Mouse (Mus musculus): ENCODE results near the gene Il6st. TPM values are rescaled to one million over a fixed set of nuclear protein-coding genes. Genes with fewer than 3 reads are reported as not detected.

Gene Il6st
- polyA plus RNA-seq, 1 experiment: 17.3 TPM

DNA sequence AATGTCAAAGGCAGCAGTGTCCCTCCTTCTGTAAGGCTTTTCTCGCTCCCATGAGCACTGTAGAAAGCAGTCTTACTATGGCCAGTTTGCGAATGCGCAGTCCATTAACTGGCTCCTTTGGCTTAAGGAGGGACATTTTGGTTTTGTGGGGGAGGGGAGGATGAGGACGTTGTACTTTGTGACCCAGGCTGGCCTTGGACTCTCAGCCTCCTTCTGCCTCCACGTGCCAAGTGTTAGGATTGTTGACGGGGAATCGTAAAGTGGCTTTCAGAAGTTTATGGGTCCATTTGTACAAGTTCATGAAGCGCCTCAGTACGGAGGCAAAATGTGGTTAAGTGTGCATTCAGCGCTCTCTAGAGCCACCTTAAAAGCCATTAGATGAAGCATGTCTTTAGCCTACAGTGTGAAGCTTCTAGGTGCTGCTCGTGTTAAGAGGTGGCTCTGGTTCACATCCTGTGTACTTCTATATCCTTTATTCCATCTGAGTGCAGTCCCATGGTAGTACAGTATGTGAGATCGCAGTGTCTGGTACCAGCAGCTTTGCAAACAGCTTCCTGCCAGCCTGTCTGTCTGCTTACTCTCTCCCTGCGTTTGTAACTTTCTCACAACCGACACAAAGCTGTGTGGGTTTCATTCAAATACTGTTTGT, 27.9 kb downstream of the Il6st start:
- TF ChIP-seq MYOG (IDR thresholded peaks at IDR 0.05; ENCODE audit: control insufficient read depth, extremely low read depth, insufficient read length): no peak
- no peak for TF ChIP-seq USF1 (IDR thresholded peaks at IDR 0.05; ENCODE audit: low read depth)
- TF ChIP-seq MYOD1 (IDR thresholded peaks at IDR 0.05; ENCODE audit: control insufficient read depth, insufficient read length, low read depth): no peak
- TF ChIP-seq CTCF (IDR thresholded peaks at IDR 0.05; ENCODE audit: control insufficient read depth, insufficient read depth, insufficient read length): no peak
- no peak for TF ChIP-seq MAX (IDR thresholded peaks at IDR 0.05)
- no peak for TF ChIP-seq CEBPB (IDR thresholded peaks at IDR 0.05; ENCODE audit: low read depth)
- TF ChIP-seq FOSL1 (IDR thresholded peaks at IDR 0.05; ENCODE audit: insufficient read depth, low read length, poor library complexity, severe bottlenecking): no peak
- Histone ChIP-seq H3ac (ENCODE audit: control insufficient read depth, insufficient read length, low read depth) (no peak overlapping the region), H3K4me3 (ENCODE audit: insufficient read depth, poor library complexity, severe bottlenecking) (no peak overlapping the region), H3K79me3 (ENCODE audit: low read depth) (no peaks in the 10 kb centered on the region), H3K27me3 (ENCODE audit: control insufficient read depth, insufficient read depth, insufficient read length) (no peaks in the 10 kb centered on the region), H3K79me2 (ENCODE audit: control insufficient read depth, insufficient read depth) (no peaks in the 10 kb centered on the region), H3K36me3 (ENCODE audit: control insufficient read depth, insufficient read depth) (peaks cover 42% of the 10 kb centered on the region)

GRCm38 (mm10) chr13:112492285-112492678, 28.4 kb downstream of the Il6st start:
- Histone ChIP-seq H3ac (ENCODE audit: control insufficient read depth, insufficient read length, low read depth) (no peak overlapping the region), H3K4me3 (ENCODE audit: insufficient read depth, poor library complexity, severe bottlenecking) (no peak overlapping the region), H3K27me3 (ENCODE audit: control insufficient read depth, insufficient read depth, insufficient read length) (no peaks in the 10 kb centered on the region), H3K36me3 (ENCODE audit: control insufficient read depth, insufficient read depth) (peaks cover 39% of the 10 kb centered on the region), H3K79me2 (ENCODE audit: control insufficient read depth, insufficient read depth) (no peaks in the 10 kb centered on the region), H3K79me3 (ENCODE audit: low read depth) (no peaks in the 10 kb centered on the region)
- TF ChIP-seq USF1 (IDR thresholded peaks at IDR 0.05; ENCODE audit: low read depth) (no peak), MAX (IDR thresholded peaks at IDR 0.05) (no peak), CEBPB (IDR thresholded peaks at IDR 0.05; ENCODE audit: low read depth) (no peak), FOSL1 (IDR thresholded peaks at IDR 0.05; ENCODE audit: insufficient read depth, low read length, poor library complexity, severe bottlenecking) (no peak)

- Histone ChIP-seq H3K79me2 (ENCODE audit: control insufficient read depth, insufficient read depth) (no peaks in the 10 kb centered on the region), H3K27me3 (ENCODE audit: control insufficient read depth, insufficient read depth, insufficient read length) (no peaks in the 10 kb centered on the region), H3K4me3 (ENCODE audit: insufficient read depth, poor library complexity, severe bottlenecking) (no peak overlapping the region), H3K36me3 (ENCODE audit: control insufficient read depth, insufficient read depth) (peaks cover 46% of the 10 kb centered on the region), H3K79me3 (ENCODE audit: low read depth) (no peaks in the 10 kb centered on the region), H3ac (ENCODE audit: control insufficient read depth, insufficient read length, low read depth) (no peak overlapping the region)
- TF ChIP-seq MYOD1 (IDR thresholded peaks at IDR 0.05; ENCODE audit: control insufficient read depth, insufficient read length, low read depth): no peak
- no peak for TF ChIP-seq CTCF (IDR thresholded peaks at IDR 0.05; ENCODE audit: control insufficient read depth, insufficient read depth, insufficient read length)
- TF ChIP-seq MYOG (IDR thresholded peaks at IDR 0.05; ENCODE audit: control insufficient read depth, extremely low read depth, insufficient read length): no peak
- TF ChIP-seq USF1 (IDR thresholded peaks at IDR 0.05; ENCODE audit: low read depth): no peak
- TF ChIP-seq FOSL1 (IDR thresholded peaks at IDR 0.05; ENCODE audit: insufficient read depth, low read length, poor library complexity, severe bottlenecking): no peak
- TF ChIP-seq CEBPB (IDR thresholded peaks at IDR 0.05; ENCODE audit: low read depth): no peak
- TF ChIP-seq MAX (IDR thresholded peaks at IDR 0.05): no peak
These were observed 30.7 kb downstream of the Il6st start for GRCm38 (mm10) chr13:112494590-112494989.

GRCm38 (mm10) chr13:112500027-112500426, 36.2 kb downstream of the Il6st start:
- Histone ChIP-seq H3K27me3 (ENCODE audit: control insufficient read depth, insufficient read depth, insufficient read length) (no peaks in the 10 kb centered on the region), H3ac (ENCODE audit: control insufficient read depth, insufficient read length, low read depth) (no peak overlapping the region), H3K36me3 (ENCODE audit: control insufficient read depth, insufficient read depth) (peaks cover 67% of the 10 kb centered on the region), H3K79me2 (ENCODE audit: control insufficient read depth, insufficient read depth) (no peaks in the 10 kb centered on the region), H3K79me3 (ENCODE audit: low read depth) (no peaks in the 10 kb centered on the region), H3K4me3 (ENCODE audit: insufficient read depth, poor library complexity, severe bottlenecking) (no peak overlapping the region)
- TF ChIP-seq MAX (IDR thresholded peaks at IDR 0.05) (no peak), USF1 (IDR thresholded peaks at IDR 0.05; ENCODE audit: low read depth) (no peak), FOSL1 (IDR thresholded peaks at IDR 0.05; ENCODE audit: insufficient read depth, low read length, poor library complexity, severe bottlenecking) (no peak), MYOG (IDR thresholded peaks at IDR 0.05; ENCODE audit: control insufficient read depth, extremely low read depth, insufficient read length) (no peak), CEBPB (IDR thresholded peaks at IDR 0.05; ENCODE audit: low read depth) (no peak), MYOD1 (IDR thresholded peaks at IDR 0.05; ENCODE audit: control insufficient read depth, insufficient read length, low read depth) (no peak), CTCF (IDR thresholded peaks at IDR 0.05; ENCODE audit: control insufficient read depth, insufficient read depth, insufficient read length) (no peak)

GRCm38 (mm10) chr13:112500466-112500865, 36.6 kb downstream of the Il6st start:
- Histone ChIP-seq H3ac (ENCODE audit: control insufficient read depth, insufficient read length, low read depth) (no peak overlapping the region), H3K36me3 (ENCODE audit: control insufficient read depth, insufficient read depth) (peaks cover 71% of the 10 kb centered on the region), H3K4me3 (ENCODE audit: insufficient read depth, poor library complexity, severe bottlenecking) (no peak overlapping the region), H3K79me3 (ENCODE audit: low read depth) (no peaks in the 10 kb centered on the region), H3K27me3 (ENCODE audit: control insufficient read depth, insufficient read depth, insufficient read length) (no peaks in the 10 kb centered on the region), H3K79me2 (ENCODE audit: control insufficient read depth, insufficient read depth) (no peaks in the 10 kb centered on the region)
- TF ChIP-seq FOSL1 (IDR thresholded peaks at IDR 0.05; ENCODE audit: insufficient read depth, low read length, poor library complexity, severe bottlenecking) (no peak), MYOG (IDR thresholded peaks at IDR 0.05; ENCODE audit: control insufficient read depth, extremely low read depth, insufficient read length) (no peak), CTCF (IDR thresholded peaks at IDR 0.05; ENCODE audit: control insufficient read depth, insufficient read depth, insufficient read length) (no peak), CEBPB (IDR thresholded peaks at IDR 0.05; ENCODE audit: low read depth) (no peak), MYOD1 (IDR thresholded peaks at IDR 0.05; ENCODE audit: control insufficient read depth, insufficient read length, low read depth) (no peak), USF1 (IDR thresholded peaks at IDR 0.05; ENCODE audit: low read depth) (no peak), MAX (IDR thresholded peaks at IDR 0.05) (no peak)

- no peak for TF ChIP-seq FOSL1 (IDR thresholded peaks at IDR 0.05; ENCODE audit: insufficient read depth, low read length, poor library complexity, severe bottlenecking)
- TF ChIP-seq MYOG (IDR thresholded peaks at IDR 0.05; ENCODE audit: control insufficient read depth, extremely low read depth, insufficient read length): no peak
- TF ChIP-seq USF1 (IDR thresholded peaks at IDR 0.05; ENCODE audit: low read depth): no peak
- no peak for TF ChIP-seq CTCF (IDR thresholded peaks at IDR 0.05; ENCODE audit: control insufficient read depth, insufficient read depth, insufficient read length)
- no peak for TF ChIP-seq CEBPB (IDR thresholded peaks at IDR 0.05; ENCODE audit: low read depth)
- Histone ChIP-seq H3K79me3 (ENCODE audit: low read depth) (no peaks in the 10 kb centered on the region), H3K36me3 (ENCODE audit: control insufficient read depth, insufficient read depth) (peaks cover 65% of the 10 kb centered on the region), H3K79me2 (ENCODE audit: control insufficient read depth, insufficient read depth) (no peaks in the 10 kb centered on the region), H3K27me3 (ENCODE audit: control insufficient read depth, insufficient read depth, insufficient read length) (no peaks in the 10 kb centered on the region), H3K4me3 (ENCODE audit: insufficient read depth, poor library complexity, severe bottlenecking) (no peak overlapping the region), H3ac (ENCODE audit: control insufficient read depth, insufficient read length, low read depth) (no peak overlapping the region)
These were observed 40.0 kb downstream of the Il6st start for GRCm38 (mm10) chr13:112503846-112504245.
